Mouse (Mus musculus): ENCODE data around the gene Zdhhc22.

DNA sequence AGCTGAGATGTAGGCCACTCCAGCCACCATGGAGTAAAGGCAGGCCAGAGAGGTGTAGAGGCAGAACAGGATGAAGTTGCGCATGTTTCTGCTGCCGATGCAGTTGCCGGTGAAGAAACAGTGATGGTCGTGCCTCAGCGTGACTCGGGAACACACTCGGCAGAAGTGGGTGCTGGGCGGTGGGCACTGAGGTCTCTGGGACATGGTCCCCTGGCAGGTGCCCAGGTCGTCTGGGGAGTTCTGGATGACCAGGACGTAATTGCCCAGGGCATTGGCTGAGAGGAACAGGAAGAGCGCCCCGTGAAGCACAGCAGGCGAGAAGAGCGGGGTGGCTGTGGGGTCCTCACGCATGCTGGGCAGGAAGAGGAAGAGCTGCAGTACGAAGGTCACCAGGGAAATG, 2.0 kb downstream of the Zdhhc22 start:
- TF ChIP-seq EP300 (IDR thresholded peaks at IDR 0.05; ENCODE audit: low read depth) (no peak), CTCF (IDR thresholded peaks at IDR 0.05; ENCODE audit: low read depth) (no peak)

All from heart, postnatal 0 days (tissue).